Mouse (Mus musculus) cerebellum, adult 9-11 months (tissue): ENCODE measurements at regions not wholly inside any gene's neighbourhood (a gene's known extent, or its start where the extent isn't known, plus 50 kb on each side); places are given as distances from the start of the nearest gene placed in this dataset.

Experiments used
- DNase-seq: peaks from one replicate; pipeline ENCODE4 v3.0.0; 2022

GRCm38 (mm10) chr16:52601068-52601829 is 147.4 kb upstream of the Alcam start:
- no peak for DNase-seq

- DNase-seq = no peak
Observed at GRCm38 (mm10) chr16:52598232-52598631, 144.4 kb upstream of the Alcam start.

- no peak for DNase-seq
Observed at GRCm38 (mm10) chr16:52597181-52597580, 143.3 kb upstream of the Alcam start.

GRCm38 (mm10) chr16:52588291-52588781 is 134.5 kb upstream of the Alcam start:
- DNase-seq = no peak

DNA sequence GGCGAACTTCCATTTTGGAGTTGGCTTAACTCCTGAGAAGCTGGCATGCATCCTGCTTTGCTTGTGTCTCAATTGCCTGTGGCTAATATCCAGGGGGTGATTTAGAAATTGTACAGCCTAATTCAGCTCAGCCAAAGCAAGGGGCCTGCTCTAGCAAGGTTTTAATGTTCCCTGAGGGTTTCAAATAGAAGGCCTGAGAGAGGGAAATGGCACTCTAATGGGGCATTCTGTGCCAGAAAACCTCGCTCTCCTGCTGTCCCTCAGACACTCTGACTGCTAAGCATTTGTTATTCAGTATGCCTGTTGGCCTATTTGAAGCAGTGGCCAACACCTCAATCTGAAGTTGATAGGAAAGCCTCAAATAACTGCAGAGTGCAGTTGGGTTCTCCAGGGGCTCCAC is 115.2 kb upstream of the Alcam start:
- DNase-seq = peak; percentile 9

- no peak for DNase-seq
Observed at GRCm38 (mm10) chr16:52536278-52536677, 82.4 kb upstream of the Alcam start.

- DNase-seq = no peak
Observed at GRCm38 (mm10) chr16:52534601-52535000, 80.7 kb upstream of the Alcam start.

DNA sequence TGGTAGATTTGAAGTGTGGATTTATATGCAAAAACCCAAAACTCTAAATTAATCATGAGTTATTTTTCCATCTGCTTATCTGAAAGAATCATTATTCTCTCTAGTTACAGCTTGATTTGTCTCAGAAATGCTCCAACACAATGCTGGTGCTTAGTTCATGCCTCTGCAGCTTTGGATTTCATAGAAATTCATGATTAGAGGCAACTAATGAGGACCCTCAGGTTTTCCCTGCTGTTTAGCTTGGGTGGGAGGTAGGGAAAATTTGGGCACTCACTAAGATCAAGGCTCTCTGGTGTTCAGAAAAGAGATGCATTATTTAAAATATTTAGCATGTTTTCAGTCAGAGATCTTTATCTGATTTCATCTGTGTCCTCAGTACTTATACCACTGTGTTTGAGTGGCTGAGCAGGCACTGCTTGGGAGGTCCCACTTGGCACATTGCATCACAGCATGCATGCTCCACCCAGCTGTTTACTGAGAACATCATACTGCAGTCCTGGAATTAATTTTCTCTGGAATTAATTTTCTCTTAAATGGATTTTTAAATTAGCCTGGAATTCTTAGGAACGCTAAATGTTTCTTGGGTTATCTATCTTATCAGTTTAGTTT is 78.7 kb upstream of the Alcam start:
- DNase-seq = no peak

DNA sequence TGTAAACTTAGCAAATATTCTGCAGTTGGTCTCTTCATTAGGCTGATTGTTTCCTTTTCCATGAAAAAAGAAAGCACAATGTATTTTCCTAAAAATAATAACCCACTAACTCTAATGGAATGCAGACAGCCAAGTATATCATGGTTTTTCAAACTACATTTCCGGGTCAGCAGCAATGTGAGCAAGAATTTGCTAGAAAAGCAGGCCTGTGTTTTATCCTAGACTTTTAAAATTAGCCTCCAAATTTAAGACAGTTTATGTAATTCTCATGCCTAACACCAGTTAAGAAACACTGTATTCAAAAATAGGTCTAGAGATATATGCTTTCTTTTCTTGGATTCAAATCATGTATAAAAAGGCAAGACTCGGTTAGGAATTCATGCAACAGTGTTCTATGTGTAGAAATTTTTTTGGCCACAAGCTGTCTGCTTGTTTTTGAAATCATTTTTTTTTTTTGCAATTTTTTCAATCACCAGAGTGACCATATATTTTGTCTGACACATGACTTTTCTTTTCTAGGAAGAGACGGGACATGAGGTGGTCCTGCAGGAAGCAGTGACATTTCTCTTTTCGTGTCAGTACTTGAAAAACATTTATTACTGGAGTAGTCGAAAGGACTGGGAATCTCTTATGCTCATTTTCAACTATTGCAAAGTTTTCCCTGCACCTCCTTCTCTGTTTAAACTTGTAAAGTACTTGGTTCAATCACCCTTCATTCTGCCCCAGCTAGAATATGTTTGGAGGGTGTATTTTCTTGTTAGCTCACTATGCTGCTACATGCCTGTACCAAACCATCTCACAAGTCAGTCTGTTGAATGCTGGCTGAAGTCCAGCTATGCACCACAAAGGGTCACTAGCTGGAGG is 59.9 kb upstream of the Alcam start:
- DNase-seq = no peak

DNA sequence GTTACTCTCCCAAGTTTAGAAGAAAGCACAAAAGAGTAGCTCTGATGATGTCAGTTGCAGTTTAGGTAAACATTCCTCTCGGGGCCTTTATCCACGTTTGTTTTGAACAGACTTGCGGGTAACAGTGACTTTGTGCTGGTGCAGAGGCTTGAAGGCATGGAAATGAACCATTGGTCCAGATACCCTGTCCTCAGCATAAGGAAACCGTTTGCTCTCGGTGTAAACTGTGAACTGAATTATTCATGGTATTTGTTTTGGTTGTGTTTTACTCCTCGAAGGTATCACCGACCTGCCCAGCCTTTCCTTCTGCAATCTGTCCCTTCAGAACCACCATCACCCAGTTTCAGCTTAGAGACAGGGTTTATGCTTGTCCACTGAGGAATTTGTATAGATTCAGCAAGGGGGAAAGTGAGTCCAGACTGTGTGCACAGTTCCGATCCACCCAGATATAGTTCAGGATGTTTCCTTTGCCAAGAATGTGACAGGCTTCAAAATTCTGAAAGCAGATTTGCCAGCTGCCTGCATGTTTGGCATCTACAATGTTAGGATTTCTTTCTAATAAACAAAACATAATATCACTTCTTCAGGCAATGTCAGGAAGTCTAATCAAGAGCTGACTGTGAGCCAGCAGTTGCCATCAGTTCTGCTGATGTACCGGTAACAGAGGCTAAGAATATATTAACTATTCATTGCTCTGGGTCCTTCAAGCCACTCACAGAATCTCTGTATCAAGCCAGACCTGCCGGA is 54.9 kb upstream of the Alcam start:
- no peak for DNase-seq
